Mouse (Mus musculus) C2C12 (cell line): ENCODE measurements around the gene Tbcd. TPM values are rescaled to one million over a fixed set of nuclear protein-coding genes. Genes with fewer than 3 reads are reported as not detected.

Experiments used
- H3K27me3 ChIP-seq: one replicate; pipeline ENCODE4 v1.6.1; 2011; ENCODE audit not compliant: control insufficient read depth, insufficient read depth, insufficient read length
- H3K36me3 ChIP-seq: one replicate; pipeline ENCODE4 v1.6.1; 2011; ENCODE audit not compliant: control insufficient read depth, insufficient read depth
- H3K4me3 ChIP-seq: one replicate; pipeline ENCODE4 v1.5.1; 2011; ENCODE audit warnings: mild to moderate bottlenecking, control low read depth; ENCODE audit not compliant: poor library complexity, insufficient read depth, severe bottlenecking
- H3K79me2 ChIP-seq: one replicate; pipeline ENCODE4 v1.6.1; 2011; ENCODE audit not compliant: control insufficient read depth, insufficient read depth
- H3K79me3 ChIP-seq: one replicate; pipeline ENCODE4 v1.6.1; 2011; ENCODE audit warnings: low read depth, control low read depth
- H3ac ChIP-seq: one replicate; pipeline ENCODE3; 2011; ENCODE audit warnings: low read depth; ENCODE audit not compliant: control insufficient read depth, insufficient read length
- CEBPB ChIP-seq: IDR thresholded peaks from one replicate; pipeline ENCODE4 v1.6.1; 2011; ENCODE audit warnings: low read depth, mild to moderate bottlenecking, control low read depth, moderate library complexity
- CTCF ChIP-seq: IDR thresholded peaks from one replicate; pipeline ENCODE4 v1.5.1; 2011; ENCODE audit not compliant: control insufficient read depth, insufficient read depth, insufficient read length
- FOSL1 ChIP-seq: IDR thresholded peaks from one replicate; pipeline ENCODE4 v1.8.0; 2011; ENCODE audit warnings: mild to moderate bottlenecking, low read length; ENCODE audit not compliant: poor library complexity, insufficient read depth, severe bottlenecking
- MAX ChIP-seq: IDR thresholded peaks from one replicate; pipeline ENCODE4 v1.6.1; 2011; ENCODE audit warnings: mild to moderate bottlenecking, control low read depth
- MYOD1 ChIP-seq: IDR thresholded peaks from one replicate; pipeline ENCODE4 v1.6.1; 2011; ENCODE audit warnings: low read depth; ENCODE audit not compliant: control insufficient read depth, insufficient read length
- MYOG ChIP-seq: IDR thresholded peaks from one replicate; pipeline ENCODE4 v1.6.1; 2011; ENCODE audit not compliant: control insufficient read depth, insufficient read length; ENCODE audit errors: extremely low read depth
- USF1 ChIP-seq: IDR thresholded peaks from one replicate; pipeline ENCODE4 v1.6.1; 2011; ENCODE audit warnings: low read depth, mild to moderate bottlenecking, control low read depth, moderate library complexity
- polyA plus RNA-seq: library from polyadenylated mRNA; unstranded; fragments of >200 nt; fragmentation: generic; extraction: Trizol; gene quantifications from one replicate; pipeline ENCODE4 v1.2.1, GENCODE M21; 2012; ENCODE audit warnings: missing spikeins

Tbcd gene
- polyA plus RNA-seq, 1 experiment = 69.2 TPM

DNA sequence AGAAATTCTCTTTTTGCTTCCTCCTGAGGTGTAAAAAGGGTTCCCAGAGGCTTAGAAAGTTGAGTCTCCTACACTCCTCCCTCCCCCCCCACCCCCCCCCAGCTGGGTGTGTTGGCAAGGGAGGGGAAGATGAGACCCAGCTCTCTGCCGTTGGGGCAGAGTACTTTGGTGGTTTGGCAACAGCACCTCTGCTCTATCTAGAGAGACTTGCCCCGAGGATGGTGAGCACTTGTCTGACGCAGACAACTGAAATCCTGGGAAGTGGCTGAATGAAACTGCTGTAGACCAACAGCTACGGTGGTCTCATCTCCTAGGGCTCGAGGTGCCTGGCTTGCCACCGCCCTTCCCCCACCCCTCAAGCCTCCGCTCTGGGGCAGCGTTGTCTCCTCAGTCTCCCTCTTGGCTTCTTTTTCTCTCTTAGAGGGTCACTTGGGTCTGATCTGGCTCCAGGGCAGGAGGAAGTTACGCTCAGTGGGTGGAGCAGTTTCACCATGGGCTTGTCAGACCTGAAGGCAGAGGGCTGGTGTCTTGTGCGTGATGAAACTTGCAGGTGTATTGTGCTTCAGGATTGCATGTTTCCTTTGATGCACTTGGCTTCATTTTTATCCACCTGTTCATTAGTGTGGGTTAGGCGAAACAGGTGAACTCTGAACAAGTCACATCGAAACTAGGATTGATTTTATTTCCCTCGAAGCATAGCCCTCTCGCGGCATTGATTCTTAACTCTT lies 27.9 kb downstream of the Tbcd start:
- Histone ChIP-seq H3ac (no peak overlapping the region), H3K79me2 (peaks cover 18% of the 10 kb centered on the region), H3K79me3 (peaks cover 4% of the 10 kb centered on the region), H3K27me3 (no peaks in the 10 kb centered on the region), H3K36me3 (peaks cover 42% of the 10 kb centered on the region), H3K4me3 (no peak overlapping the region)
- TF ChIP-seq CEBPB (no peak), MYOG (no peak), MAX (no peak), MYOD1 (no peak), CTCF (no peak), USF1 (no peak), FOSL1 (no peak)

DNA sequence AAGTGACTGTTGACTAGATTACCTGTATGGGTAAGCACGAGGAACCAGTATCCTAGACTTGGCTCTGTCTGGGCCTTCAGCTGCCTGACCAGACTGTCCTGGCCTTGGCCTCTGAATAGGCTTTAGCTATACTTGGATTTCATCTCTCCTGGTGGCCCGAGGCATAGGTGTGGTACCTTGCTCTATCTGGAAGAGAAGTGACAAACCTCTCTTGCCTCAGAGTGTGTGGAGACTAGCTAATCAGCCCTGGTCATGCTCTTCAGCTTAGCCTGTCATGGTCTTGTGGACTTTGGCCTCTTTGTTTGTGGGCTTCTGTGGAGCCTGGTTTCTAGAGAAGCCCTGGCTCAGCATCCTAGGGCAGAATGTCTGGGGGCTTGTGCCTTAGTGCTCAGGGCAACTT lies 29.4 kb downstream of the Tbcd start:
- Histone ChIP-seq H3K79me2 (peaks cover 33% of the 10 kb centered on the region), H3ac (no peak overlapping the region), H3K79me3 (peaks cover 4% of the 10 kb centered on the region), H3K27me3 (no peaks in the 10 kb centered on the region), H3K4me3 (no peak overlapping the region), H3K36me3 (peaks cover 33% of the 10 kb centered on the region)
- TF ChIP-seq CEBPB (no peak), MYOG (no peak), FOSL1 (no peak), MAX (no peak), MYOD1 (no peak), CTCF (no peak), USF1 (no peak)

DNA sequence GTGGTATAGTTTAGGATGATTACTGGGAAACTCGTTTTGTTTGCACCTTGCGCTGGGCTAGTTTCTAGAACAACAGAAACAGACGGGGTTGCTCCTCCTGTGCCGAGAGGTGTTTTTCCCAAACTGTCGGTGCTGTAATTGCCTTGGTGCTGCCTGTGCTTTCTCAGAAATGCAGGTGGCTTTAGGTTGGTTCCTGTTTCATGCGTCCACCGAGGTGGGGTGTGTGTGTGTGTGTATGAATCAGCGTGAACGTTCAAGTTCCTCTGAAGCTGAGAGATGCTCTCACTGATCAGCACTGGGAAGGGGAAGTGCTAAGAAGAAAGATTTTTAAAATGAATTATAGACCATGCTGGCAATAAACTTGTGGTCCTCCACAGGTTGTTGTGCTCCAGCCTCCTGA lies 34.1 kb downstream of the Tbcd start:
- no peak overlapping the region for H3K4me3 ChIP-seq
- peaks cover 6% of the 10 kb centered on the region for H3K36me3 ChIP-seq

DNA sequence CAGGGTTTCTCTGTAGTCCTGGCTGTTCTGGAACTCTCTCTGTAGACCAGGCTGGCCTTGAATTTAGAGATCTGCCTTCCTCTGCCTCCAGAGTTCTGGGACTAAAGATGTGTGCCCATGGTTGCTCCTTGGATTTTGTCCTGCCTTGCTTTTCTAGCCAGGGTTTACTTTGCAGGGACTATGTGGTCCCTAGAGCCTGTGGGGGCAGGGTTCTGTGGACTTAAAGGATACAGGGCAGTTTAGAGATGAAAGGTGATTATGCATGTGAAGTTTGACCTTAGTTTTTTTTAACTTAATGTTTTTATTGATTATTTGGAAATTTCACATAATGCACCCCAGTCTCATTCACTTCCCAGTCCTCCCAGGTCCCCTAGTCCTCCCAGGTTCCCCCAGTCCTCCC lies 38.9 kb downstream of the Tbcd start:
- Histone ChIP-seq H3K36me3 (peaks cover 13% of the 10 kb centered on the region), H3K79me2 (peaks cover 44% of the 10 kb centered on the region), H3K79me3 (peaks cover 2% of the 10 kb centered on the region), H3K4me3 (no peak overlapping the region), H3ac (no peak overlapping the region), H3K27me3 (no peaks in the 10 kb centered on the region)
- no peak for TF ChIP-seq MYOD1
- TF ChIP-seq FOSL1 = no peak
- no peak for TF ChIP-seq MAX
- TF ChIP-seq CTCF = no peak
- no peak for TF ChIP-seq CEBPB

More for the DNA sequence above, 34.1 kb downstream of the Tbcd start:
- Histone ChIP-seq H3ac (no peak overlapping the region), H3K79me2 (peaks cover 67% of the 10 kb centered on the region), H3K27me3 (no peaks in the 10 kb centered on the region), H3K79me3 (peaks cover 3% of the 10 kb centered on the region)
- TF ChIP-seq MAX (no peak), USF1 (no peak), CTCF (no peak), CEBPB (no peak), MYOG (no peak), FOSL1 (no peak), MYOD1 (no peak)

DNA sequence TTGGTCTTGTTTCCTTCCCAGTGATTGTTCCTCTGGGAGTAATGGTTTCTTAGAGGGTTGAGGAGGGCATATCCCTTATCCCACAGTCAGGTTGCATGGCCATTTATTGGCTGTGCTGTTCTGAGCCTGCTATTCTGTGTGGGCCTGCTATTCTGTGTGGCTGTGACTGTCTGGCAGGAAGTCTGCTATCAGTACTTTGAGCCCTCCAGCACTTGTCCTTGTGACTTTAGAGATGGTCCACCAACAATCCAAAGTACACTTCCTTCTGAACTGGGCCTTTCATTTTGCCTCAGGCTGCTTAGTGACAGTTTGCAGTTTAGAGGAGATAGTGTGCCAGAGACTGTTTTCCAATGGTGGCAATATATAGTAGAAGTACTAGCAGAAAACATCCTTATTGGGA lies 48.8 kb downstream of the Tbcd start:
- no peaks in the 10 kb centered on the region for H3K27me3 ChIP-seq
- TF ChIP-seq MYOD1 = no peak
- no peak for TF ChIP-seq MYOG
- no peak for TF ChIP-seq USF1
- TF ChIP-seq MAX = no peak
- H3K79me2 ChIP-seq = no peaks in the 10 kb centered on the region
- H3K79me3 ChIP-seq = no peaks in the 10 kb centered on the region
- H3K36me3 ChIP-seq = peaks cover 61% of the 10 kb centered on the region
- no peak overlapping the region for H3ac ChIP-seq
- H3K4me3 ChIP-seq = no peak overlapping the region

DNA sequence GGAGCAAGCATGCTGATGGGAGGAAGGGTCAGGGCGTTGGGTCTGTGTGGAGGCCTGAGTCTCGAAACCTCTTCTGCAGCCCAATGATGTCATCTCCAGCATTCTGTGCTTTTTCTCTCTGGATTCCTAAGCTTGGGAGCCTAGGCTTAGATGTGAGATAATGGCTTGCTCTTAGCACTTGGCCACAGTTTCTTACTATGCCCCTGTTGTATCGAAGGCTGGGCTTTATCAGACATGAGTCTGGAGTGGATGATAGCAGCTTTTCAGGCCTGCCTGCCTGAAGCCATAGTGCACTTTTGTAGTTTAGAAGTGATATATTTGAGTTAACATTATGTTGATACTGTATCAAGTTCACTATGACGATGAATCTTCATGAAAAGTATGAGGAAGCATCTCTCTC lies 49.8 kb downstream of the Tbcd start:
- Histone ChIP-seq H3K4me3 (no peak overlapping the region), H3K79me2 (no peaks in the 10 kb centered on the region), H3ac (no peak overlapping the region), H3K79me3 (no peaks in the 10 kb centered on the region), H3K36me3 (peaks cover 66% of the 10 kb centered on the region), H3K27me3 (no peaks in the 10 kb centered on the region)
- no peak for TF ChIP-seq MYOD1
- TF ChIP-seq USF1 = no peak
- no peak for TF ChIP-seq CEBPB
- TF ChIP-seq MAX = no peak
- TF ChIP-seq FOSL1 = no peak
- no peak for TF ChIP-seq MYOG
- TF ChIP-seq CTCF = no peak
